Mouse (Mus musculus) thymus, postnatal 25 days (tissue): ENCODE measurements around the gene Atp5d.
"Not testable (repeated sequence)": the region's sequence is repeated elsewhere in the genome, so short reads cannot be mapped to it uniquely, and the experiment has no call there.

ENCODE experiments used
- DNase-seq: peaks from one replicate; pipeline ENCODE4 v3.0.0; 2022

The Atp5d gene

DNA sequence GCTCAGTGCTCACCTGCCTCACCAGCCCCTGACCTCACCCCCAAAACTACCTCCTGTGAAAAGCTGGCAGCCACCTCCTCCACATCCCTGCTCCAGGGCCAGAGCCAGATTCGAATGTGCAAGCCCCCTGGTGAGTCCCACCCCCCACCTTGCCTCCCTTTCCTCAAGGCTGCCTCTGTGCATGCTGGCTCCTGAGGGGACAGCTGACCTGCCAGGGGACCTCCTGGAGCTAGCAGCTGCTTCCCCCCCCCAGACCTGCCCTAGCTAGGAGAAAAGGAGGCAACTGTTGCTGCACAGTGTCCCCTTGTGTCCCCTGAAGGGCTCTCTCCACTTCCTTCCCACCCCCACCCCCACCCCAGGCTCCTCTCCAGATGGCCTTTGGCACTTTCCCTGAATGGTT, 16.8 kb downstream of the Atp5d start:
- DNase-seq = no peak

DNA sequence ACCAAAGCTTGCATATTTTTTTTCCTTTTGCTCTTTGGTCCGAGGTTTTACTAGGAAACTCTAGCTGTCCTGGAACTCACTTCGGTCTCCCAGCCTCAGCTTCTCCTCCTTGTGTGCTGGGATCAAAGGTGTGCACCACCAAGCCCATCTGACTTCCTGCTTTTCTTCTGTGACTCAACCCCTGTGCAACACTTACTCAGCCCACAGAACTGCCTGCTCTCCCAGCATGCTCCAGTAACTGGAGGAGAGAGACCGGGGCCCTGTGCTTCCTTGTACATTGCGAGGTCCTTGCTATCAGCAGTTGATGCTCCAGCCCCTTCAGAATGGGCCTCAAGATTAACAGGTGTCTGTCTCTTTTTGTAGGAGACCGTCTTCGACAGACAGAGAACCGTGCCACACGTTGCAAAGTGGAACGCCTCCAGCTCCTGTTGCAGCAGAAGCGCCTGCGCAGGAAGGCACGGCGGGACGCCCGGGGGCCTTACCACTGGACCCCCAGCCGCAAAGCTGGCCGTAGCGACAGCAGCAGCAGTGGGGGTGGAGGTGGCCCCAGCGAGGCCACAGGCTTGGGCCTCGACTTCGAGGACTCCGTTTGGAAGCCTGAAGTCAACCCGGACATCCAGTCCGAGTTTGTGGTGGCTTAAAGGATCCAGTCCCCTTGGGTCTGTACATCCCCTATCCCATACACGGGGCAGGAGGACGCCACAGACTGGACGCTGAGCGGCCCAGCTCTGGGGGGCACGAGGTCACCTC, 17.7 kb downstream of the Atp5d start:
- DNase-seq = no peak

DNA sequence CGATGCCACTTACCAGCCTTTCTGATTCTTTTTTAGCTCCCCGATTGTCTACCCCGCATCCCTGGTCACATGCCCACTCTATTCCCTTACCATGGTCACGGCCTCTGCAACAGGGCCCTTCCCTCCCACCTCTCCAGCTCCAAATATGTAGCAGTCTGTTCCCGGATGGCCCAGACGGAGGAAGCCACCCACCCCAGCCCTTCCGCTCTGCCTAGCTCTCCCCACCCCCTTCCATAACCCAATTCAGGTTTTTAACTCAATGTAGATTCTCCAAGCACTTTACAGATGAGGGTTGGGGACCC, 18.3 kb downstream of the Atp5d start:
- DNase-seq = no peak

DNA sequence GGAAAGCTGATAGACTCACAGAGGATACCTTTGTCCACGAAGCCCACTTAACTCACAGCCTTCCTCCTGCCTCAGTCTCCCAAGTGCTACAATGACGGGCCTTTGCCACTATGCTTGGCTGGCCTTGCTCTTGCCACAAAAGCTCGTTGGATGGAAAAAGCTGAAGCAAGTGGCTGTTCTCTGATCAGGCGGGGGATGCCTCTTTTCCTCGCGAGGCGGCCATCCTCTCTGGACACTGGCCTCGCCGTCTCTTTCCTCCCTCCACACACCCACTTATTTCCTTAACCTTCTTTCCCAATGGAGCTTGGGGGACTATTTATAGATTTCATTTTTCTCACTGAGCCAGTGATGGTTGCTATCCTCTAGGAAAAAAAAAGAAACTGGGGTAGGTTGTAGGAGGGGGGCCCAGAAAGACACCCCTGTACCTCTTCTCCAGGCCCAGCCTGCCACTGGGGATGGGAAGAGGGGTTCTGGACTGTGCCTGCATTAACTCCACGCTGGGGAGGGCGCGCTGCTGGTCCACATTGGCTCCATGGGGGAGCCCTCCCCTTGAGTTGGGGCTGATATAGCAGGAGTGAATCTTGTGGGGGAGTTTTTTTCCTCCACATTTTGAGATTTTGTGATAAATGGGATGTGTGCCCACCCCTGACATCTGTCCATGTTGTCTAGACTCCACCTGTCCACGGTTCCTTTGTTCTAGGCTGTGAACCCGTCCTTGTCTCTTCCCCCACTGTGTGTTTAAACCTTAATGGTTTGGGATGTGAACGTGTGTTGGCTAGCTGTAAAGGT, 18.9 kb downstream of the Atp5d start:
- DNase-seq = no peak

DNA sequence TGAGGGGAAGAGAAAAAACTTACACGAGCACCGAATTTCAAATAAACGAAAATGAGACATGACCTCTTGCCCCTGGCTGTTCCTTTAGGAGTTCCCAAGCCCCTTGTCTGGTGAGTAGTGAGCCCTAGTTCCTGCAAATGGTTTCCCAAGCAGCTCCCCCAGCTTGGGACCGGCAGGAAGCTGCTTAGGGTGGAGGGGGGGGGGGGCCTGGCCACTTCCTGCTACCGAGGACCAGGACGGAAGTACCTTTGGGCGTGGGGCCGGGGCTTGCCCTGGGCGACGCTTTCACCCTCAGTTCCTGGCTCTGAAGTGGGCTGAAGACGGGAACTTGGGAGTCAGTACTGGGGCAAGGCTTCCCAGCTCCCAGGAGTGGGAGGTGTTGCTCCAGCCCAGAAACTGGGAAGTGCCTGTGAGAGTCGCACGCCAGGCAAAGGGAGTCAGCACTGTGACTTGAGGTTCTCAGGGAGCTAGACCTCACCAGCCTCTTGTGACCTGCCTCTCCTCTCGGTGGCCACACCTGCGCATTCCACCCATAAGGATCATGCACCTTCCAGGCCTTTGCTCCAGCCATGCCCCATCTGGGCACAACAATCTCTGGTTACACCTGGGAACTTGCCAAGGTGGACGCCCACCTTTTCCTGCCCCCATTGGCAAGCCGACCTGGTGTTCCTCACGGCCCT, 20.0 kb downstream of the Atp5d start:
- peak; percentile 77 for DNase-seq

GRCm38 (mm10) chr10:80159021-80159560, 20.7 kb downstream of the Atp5d start:
- DNase-seq = peak; percentile 69

DNA sequence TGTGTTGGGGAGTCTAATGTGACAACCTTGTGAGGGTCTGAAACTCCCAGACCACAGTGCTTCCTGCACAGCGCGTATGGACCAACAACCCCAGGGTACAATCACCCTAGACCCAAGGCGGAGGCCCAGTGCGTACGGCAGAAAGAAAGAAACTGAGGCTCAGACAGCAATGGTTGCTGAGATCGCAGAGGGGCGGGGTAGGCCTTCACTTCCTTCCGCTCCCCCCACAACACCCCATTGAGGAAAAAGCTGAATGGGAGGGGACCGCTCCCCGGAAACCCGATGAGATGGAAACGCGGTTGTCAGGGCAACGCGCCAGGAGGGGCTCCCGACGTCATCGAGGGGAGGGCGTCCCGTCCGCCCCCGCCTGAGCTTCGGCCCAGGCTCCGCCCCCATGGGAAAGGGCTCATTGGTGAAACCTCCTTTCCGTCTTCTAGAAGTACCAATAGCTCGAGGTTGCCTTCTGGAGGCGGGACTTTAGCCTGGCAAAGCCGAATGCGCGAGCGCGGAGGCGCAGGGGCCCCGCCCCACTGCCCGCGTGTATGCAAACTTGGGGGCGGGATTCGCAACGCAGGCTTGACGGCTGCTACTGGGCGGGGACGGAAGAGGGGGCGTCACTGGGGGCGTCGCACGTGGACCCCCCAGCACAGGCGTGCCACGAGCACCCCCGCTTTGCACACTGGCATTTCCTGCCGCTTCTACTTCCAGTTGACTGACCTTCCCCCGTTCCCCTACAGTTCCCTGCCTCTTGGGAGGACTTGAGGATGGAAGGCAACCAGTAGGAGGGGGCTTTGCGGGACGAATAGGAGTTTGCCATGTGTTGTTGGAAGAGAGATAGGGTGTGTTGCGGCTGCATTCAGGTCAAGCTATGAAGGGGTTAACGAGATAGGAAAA, 21.4 kb downstream of the Atp5d start:
- peak; percentile 100 for DNase-seq

- peak; percentile 58 for DNase-seq
These were observed 22.3 kb downstream of the Atp5d start for GRCm38 (mm10) chr10:80160455-80161371.

DNA sequence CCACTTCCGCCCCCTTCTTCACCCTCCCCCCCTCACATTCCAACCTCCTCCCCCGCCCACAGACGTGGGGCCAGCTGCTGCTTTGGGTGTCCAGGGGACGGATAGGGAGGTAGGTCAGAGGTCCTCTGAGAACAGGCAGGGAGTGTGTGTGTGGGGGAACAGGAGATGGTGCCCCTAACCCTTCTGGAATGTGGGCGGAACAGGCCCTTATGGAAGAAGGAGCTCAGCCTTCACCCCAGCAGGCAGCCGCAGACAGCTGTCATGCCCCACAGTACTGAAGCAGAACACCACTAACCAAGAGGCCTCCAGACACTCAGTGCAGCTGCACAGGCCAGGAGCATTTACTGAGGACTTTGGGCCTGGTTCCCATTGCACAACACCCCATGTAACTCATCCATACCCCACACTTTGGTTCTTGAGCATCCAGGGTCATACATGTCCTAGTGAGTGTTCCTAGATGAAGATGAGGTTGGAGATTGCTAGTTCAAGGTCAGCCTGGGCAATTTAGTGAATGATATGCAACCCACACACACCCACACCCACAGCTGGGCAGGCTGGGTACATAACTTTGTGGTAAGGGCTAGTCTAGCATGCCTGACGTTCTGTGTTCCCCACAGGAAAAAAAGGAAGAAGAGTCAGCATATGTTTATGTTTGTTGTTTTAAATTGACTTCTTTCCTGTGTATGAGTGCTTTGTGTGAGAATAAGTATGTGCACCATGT, 23.2 kb downstream of the Atp5d start:
- no peak for DNase-seq

DNA sequence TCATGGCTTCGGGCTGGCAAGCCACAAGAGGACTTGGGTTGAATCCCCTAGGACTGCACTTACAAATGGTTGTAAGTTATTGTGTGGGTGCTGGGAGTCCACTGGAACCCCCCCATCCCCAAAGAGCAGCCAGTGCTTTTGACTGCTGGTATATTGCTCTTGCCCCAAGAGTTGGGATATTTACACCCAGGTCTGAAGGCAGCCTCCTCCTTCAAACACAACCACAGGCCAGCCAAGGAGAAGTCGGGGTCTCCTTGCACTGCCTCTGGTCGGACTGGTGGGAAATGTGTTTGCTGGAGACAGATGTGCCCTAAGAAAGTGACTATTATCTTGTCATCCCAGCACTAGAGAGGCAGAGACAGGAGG, 23.8 kb downstream of the Atp5d start:
- no peak for DNase-seq

DNA sequence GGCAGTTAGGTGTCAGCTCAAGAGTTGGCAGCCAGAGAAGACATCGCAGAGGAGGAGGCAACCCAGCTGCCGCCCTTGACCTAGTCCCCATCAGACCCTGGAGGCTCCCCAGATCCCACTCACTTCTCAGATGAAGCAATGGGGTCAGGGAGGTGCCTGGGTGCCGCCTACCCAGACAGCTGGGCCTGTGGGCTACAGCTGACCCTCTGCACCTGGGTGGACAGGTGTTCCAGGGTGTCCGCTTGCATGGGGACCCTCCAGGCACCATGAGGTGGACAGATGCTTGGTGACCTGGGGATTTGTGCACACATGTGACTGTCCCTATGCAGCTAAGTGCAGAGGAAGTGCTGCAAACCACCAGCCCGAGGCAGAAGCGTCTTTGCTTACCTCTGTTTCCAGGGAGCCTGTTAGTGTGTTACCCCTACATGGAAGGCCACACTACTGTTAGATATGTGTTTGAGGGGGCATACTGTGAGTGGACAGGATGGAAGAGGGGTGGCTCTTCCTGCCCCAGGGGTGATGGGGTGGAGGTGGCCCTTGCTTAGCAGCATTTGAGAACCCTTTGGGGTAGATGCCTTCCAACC, 24.4 kb downstream of the Atp5d start:
- no peak for DNase-seq

- DNase-seq = no peak
These were observed 25.3 kb downstream of the Atp5d start for GRCm38 (mm10) chr10:80163721-80164120.

- DNase-seq = no peak
These were observed 25.9 kb downstream of the Atp5d start for GRCm38 (mm10) chr10:80164161-80164997.

DNA sequence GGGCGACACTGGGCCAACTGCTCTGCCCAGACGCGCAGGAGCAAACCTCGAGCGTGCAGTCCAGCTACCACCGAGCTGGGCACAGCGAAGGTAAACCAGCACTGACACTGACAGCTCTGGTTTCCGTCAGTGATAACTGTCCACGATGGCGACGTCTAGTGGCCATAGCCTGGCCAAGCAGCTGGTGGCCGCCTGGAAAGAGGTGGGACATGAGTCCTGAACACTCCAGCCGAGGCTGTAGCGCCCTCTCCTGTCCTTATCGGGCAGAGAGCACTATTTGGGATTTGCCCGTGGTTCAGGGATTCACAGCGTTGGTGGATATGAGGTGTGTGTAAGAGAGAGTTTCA, 26.5 kb downstream of the Atp5d start:
- DNase-seq = peak; percentile 92

DNA sequence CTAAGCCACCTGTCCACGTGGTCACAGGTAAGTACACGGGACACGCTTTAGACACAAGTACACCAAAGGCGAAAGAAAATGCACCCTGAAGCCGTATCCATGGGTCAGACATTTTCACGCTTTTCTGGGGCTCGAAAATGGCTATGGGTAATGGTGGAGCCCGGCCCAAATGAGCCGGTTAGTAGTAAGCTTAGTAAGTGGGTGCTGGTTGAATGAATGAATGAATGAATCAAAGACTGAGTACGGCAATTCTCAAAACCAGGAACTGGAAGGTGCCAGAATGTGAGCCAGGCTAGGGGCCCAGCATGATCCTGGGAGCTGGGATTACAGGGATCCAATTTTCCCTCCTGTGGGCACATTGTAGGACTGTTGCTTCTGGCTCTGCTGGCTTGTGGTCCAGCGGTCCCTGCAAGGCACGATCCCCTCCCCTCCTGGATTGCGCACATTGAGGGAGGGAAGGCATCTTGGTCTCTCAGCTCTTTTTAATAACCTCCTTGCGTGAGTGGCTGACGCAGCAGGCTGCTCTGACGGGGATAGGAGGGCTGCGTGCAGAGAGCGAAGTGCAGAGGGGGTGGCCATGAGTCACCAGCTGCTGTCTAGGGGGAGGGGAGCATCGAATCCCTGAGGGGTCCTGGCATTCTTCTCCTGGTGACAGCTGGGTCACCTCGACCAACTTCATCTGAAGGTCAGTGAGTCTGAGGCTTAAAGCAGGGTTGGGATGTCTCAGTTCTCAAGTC, 27.1 kb downstream of the Atp5d start, which contains the start of gene Cirbp:
Cirbp (plus strand) TSS at position 594 of the 737 bp plus-strand sequence.
- DNase-seq = peak; percentile 14

DNA sequence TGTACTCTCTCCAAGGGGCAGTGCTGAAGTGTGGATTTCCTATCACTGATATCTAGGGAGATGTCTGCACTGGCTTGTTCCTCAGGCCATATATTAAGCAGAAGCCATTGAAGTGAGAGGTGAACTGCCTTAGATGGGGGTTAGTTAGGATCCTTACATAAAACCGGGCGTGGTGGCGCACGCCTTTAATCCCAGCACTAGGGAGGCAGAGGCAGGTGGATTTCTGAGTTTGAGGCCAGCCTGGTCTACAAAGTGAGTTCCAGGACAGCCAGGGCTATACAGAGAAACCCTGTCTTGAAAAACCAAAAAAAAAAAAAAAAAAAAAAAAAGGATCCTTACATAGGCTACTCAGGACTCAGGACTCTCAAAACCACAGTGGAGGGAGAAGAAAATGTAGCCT, 27.7 kb downstream of the Atp5d start:
- DNase-seq = not testable (repeated sequence)

DNA sequence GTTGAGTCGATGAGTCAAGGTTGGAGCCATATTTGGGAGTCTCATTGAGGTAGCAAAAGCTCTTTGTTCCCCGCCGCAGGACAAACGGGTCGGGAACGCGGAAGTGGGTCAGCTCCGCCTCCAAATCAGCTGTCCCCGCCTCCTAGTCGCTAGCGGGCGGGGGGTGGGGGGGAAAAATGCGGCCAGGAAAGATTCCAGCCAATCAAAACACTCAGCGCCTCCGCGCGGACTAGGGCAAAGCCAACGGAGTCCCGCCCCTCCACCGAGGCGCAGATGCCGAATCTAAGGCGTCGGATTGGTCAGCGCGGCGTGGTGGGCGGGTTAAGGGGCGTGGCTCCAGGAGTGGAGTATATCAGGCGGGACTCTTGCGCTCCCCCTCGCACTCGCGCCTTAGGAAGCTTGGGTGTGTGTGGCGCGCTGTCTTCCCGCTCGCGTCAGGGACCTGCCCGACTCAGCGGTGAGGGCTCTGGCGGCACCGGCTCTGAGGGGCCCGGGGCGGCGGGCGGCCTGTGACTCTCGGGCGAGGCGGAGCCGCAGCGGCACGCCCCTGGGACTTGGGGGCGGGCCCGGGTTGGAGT, 29.1 kb downstream of the Atp5d start:
- DNase-seq = peak; percentile 99

DNA sequence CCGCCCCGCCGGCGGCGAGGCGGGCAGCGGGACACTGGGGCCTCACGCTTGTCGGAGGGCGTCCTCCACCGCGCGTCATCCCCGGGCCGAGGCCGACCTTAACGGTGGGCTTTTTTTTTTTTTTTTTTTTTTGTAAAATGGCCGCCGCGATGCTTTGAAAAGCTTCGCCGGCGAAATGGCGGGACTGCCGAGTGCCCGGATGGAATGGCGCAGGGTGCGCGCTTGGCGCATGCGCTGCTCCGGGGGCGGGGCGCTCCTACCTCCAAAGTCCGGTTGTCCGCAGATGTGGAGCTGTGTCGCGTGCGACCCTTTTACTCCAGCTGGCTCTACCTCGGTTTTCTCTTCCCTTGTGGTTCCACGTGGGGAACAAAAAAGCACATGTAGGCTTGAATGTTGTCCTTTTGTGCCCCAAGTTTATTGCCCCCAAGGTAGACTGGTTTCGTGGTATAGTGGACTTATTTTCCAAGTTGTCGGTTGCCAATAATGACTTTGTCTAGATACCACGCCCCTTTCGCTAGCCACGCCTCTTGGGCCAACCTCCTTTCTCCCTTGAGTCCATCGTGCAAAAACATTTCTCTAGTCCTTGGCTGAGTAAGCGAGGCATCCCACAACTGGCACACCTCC, 29.7 kb downstream of the Atp5d start:
- peak; percentile 86 for DNase-seq
